Mouse (Mus musculus): ENCODE results near the gene Sf1.

Sf1 gene

GRCm38 (mm10) chr19:6423241-6423640 is 59.8 kb downstream of the Sf1 start:
- DNase-seq: no peak

GRCm38 (mm10) chr19:6424137-6424881 is 60.8 kb downstream of the Sf1 start:
- DNase-seq: no peak

GRCm38 (mm10) chr19:6425595-6425994 is 62.1 kb downstream of the Sf1 start:
- no peak for DNase-seq

DNA sequence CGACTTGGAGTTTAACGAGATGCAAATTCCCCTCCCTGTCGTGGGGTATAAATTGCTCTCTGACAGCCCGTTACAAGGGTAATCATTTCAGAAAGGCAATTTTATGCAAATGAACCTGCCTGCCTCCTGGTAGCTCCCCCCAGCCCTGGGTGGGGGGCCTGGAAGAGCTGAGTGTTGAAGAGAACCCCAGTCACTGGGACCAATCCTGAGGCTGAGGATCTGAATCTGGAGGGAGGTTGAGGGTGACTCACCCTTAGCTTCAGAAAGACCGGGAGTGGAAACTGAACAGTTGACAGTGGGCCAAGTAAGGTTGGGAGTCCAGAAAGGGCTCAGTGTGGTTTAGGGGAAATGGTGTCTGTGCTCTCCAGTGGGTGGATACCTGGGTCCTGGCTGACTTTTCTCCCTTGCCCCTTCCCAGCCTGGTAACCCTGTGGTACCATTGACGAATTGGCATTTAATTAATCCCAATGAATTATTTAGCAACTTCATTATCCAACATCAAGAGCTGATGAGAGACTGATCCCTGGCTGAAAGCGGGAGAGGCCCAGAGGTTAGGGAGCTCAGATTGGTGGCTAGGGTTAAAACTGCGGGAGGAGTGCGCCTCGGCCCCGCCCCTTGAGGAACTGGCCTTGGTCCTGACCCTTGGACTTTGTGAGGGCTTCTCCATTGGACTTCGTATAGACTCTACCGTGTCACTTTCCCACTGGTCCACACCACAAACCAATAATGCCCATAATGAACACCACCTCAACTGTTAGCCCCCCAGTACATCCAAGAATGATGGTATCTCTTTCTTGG is 63.4 kb downstream of the Sf1 start:
- DNase-seq: peak in 1 of 2 experiments; percentile 62

Data from cerebellum, postnatal 36 days (tissue).